17 mouse cellular contexts compared by ENCODE assay signal in genomic region chr11:3381148-3381814, GRCm38 (mm10).
"Had no signal": no experiment of that assay in that cellular context is flagged by ENCODE, and none has a peak within 500 bp of the region (broad histone marks: within the 10 kb centered on the region; RNA-seq: fewer than 3 reads in every experiment).

No protein-coding gene starts in this region.

- H3K27me3 ChIP-seq: limb, embryonic 12.5 days; megakaryocyte, embryonic 14.5 days; neural tube, embryonic 13.5 days had no signal

- H3K4me3 ChIP-seq: layer of hippocampus, adult 2 months; limb, embryonic 12.5 days; megakaryocyte, embryonic 14.5 days; neural tube, embryonic 13.5 days had no signal

- H3K4me1 ChIP-seq: limb, embryonic 12.5 days; neural tube, embryonic 13.5 days had no signal

- H3K9ac ChIP-seq: limb, embryonic 12.5 days; neural tube, embryonic 13.5 days had no signal

- ATAC-seq: midbrain, embryonic 16.5 days had no signal

- H3K27ac ChIP-seq: layer of hippocampus, adult 2 months; limb, embryonic 12.5 days; macrophage; neural tube, embryonic 13.5 days had no signal

- H3K9me3 ChIP-seq: neural tube, embryonic 13.5 days had no signal

- H3K4me2 ChIP-seq: limb, embryonic 12.5 days; midbrain, embryonic 11.5 days; neural tube, embryonic 13.5 days had no signal

- DNase-seq: kidney, adult 18-20 months; kidney, postnatal 10 days; kidney, postnatal 4 days; lung, adult 2 months; lung, postnatal 10 days; retina, postnatal 1 day; right cerebral cortex, postnatal 4 days; spleen, adult 18-20 months; thymus, adult 2 months; thymus, postnatal 36 days had no signal
